Mouse (Mus musculus): Measurements from ENCODE around the gene 1700034J05Rik. TPM values are rescaled to one million over a fixed set of nuclear protein-coding genes. Genes with fewer than 3 reads are reported as not detected.

1700034J05Rik gene
- polyA plus RNA-seq, 1 experiment from 2014 or later, result 0.57 TPM

DNA sequence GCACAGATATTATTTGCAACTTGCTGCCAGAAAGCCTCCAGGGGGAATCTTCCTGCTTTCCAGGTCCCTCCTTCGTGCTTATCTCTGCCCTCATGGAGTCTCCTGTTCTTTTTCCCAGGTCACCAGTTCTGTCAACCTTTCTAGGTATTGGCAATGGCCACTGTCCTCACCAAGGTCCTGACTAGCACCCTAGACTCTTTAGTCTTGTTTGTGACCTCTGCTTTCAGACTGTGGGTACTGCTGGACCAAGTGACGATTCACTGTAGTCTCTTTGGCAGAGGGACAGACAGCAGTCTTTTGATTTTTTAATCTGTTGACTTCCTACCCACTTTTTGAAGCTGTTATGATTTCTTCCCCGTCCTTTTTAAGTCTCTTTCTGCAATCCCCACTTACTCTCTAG is 26.1 kb downstream of the 1700034J05Rik start:
- Histone ChIP-seq H3K9me3 (ENCODE audit: control insufficient read depth, low read length) (no peaks in the 10 kb centered on the region), H3K4me3 (ENCODE audit: low read depth, low read length) (no peak overlapping the region), H3K27ac (replicated peaks; ENCODE audit: low read depth, low read length) (no peak overlapping the region), H3K36me3 (ENCODE audit: control insufficient read depth, insufficient read depth, low read length) (no peaks in the 10 kb centered on the region), H3K9ac (ENCODE audit: low read depth, low read length) (no peak overlapping the region), H3K4me2 (ENCODE audit: low read depth, low read length) (no peak overlapping the region), H3K4me1 (ENCODE audit: control insufficient read depth, insufficient read depth, low read length) (peaks cover 28% of the 10 kb centered on the region), H3K27me3 (replicated peaks; ENCODE audit: control insufficient read depth, insufficient read depth, low read length) (no peaks in the 10 kb centered on the region)
- DNase-seq (ENCODE audit: low spot score), result no peak
- no peak for ATAC-seq (ENCODE audit: low read depth)
- WGBS, result 28% methylated on average over 3 of the region's 3 CpGs

GRCm38 (mm10) chr6:146926415-146926980 is 27.7 kb downstream of the 1700034J05Rik start:
- Histone ChIP-seq H3K4me2 (ENCODE audit: low read depth, low read length) (no peak overlapping the region), H3K27me3 (replicated peaks; ENCODE audit: control insufficient read depth, insufficient read depth, low read length) (no peaks in the 10 kb centered on the region), H3K27ac (replicated peaks; ENCODE audit: low read depth, low read length) (no peak overlapping the region), H3K9ac (ENCODE audit: low read depth, low read length) (no peak overlapping the region), H3K4me3 (ENCODE audit: low read depth, low read length) (no peak overlapping the region), H3K9me3 (ENCODE audit: control insufficient read depth, low read length) (no peaks in the 10 kb centered on the region), H3K4me1 (ENCODE audit: control insufficient read depth, insufficient read depth, low read length) (peaks cover 21% of the 10 kb centered on the region), H3K36me3 (ENCODE audit: control insufficient read depth, insufficient read depth, low read length) (no peaks in the 10 kb centered on the region)
- ATAC-seq (ENCODE audit: low read depth) (no peak), DNase-seq (ENCODE audit: low spot score) (no peak)
- 55% methylated on average over 5 of the region's 5 CpGs for WGBS

DNA sequence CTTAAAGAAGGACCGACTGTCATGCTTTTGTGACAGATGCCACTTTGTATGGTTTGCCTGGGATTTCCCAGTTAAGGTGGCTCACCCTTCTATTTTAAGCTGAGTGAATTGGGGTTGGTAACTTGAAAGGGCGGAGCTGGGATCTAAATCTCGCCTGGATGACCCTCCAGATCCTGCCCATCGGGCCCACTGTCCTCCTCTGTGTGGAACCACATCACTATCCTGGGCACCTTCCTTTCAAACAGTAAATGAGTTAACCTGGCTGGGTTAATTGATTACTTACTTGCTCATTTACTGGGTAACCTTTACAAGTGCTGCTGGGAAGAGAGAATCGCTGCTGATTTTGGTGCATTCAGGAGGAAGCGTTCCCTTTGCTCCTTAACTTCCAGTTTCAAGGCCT is 35.9 kb downstream of the 1700034J05Rik start:
- WGBS, result 91% methylated on average over 6 of the region's 6 CpGs
- DNase-seq (ENCODE audit: low spot score) (no peak), ATAC-seq (ENCODE audit: low read depth) (no peak)
- Histone ChIP-seq H3K27me3 (replicated peaks; ENCODE audit: control insufficient read depth, insufficient read depth, low read length) (no peaks in the 10 kb centered on the region), H3K4me3 (ENCODE audit: low read depth, low read length) (no peak overlapping the region), H3K9me3 (ENCODE audit: control insufficient read depth, low read length) (no peaks in the 10 kb centered on the region), H3K4me1 (ENCODE audit: control insufficient read depth, insufficient read depth, low read length) (peaks cover 8% of the 10 kb centered on the region), H3K36me3 (ENCODE audit: control insufficient read depth, insufficient read depth, low read length) (no peaks in the 10 kb centered on the region), H3K27ac (replicated peaks; ENCODE audit: low read depth, low read length) (no peak overlapping the region), H3K9ac (ENCODE audit: low read depth, low read length) (no peak overlapping the region), H3K4me2 (ENCODE audit: low read depth, low read length) (no peak overlapping the region)

- H3K4me3 ChIP-seq (ENCODE audit: low read depth, low read length), result no peak overlapping the region
- no peak overlapping the region for H3K27ac ChIP-seq (replicated peaks; ENCODE audit: low read depth, low read length)
- DNase-seq (ENCODE audit: low spot score) (no peak), ATAC-seq (ENCODE audit: low read depth) (no peak)
- no peaks in the 10 kb centered on the region for H3K9me3 ChIP-seq (ENCODE audit: control insufficient read depth, low read length)
- H3K36me3 ChIP-seq (ENCODE audit: control insufficient read depth, insufficient read depth, low read length), result no peaks in the 10 kb centered on the region
- H3K27me3 ChIP-seq (replicated peaks; ENCODE audit: control insufficient read depth, insufficient read depth, low read length), result no peaks in the 10 kb centered on the region
- peaks cover 18% of the 10 kb centered on the region for H3K4me1 ChIP-seq (ENCODE audit: control insufficient read depth, insufficient read depth, low read length)
- 74% methylated on average over 3 of the region's 3 CpGs for WGBS
- H3K9ac ChIP-seq (ENCODE audit: low read depth, low read length), result no peak overlapping the region
- H3K4me2 ChIP-seq (ENCODE audit: low read depth, low read length), result no peak overlapping the region
Measured at GRCm38 (mm10) chr6:146917396-146917795, 36.8 kb downstream of the 1700034J05Rik start.

DNA sequence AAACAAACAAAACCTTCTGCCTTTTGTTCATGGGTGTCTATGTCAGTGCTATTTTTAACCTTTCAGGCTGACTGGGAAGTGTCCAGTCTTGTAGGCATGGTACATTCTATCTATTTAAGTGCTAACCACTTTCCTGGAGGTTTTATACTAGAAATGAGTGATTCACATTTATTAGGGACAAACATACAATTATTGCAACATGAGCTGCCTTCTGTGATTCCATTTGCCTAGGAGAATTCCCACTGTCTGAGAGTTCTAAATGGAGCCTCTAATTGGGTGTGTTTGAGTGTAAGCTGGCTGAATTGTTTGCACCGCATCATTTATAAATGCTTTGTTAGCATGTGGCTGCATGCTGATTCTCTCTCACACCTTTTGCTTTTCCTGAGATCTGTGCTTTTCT is 38.4 kb downstream of the 1700034J05Rik start:
- no peak; the same call in 1 of the 2 replicates for ATAC-seq (ENCODE audit: low read depth)
- Histone ChIP-seq H3K36me3 (ENCODE audit: control insufficient read depth, insufficient read depth, low read length) (no peaks in the 10 kb centered on the region), H3K4me3 (ENCODE audit: low read depth, low read length) (no peak overlapping the region), H3K27ac (replicated peaks; ENCODE audit: low read depth, low read length) (no peak overlapping the region), H3K27me3 (replicated peaks; ENCODE audit: control insufficient read depth, insufficient read depth, low read length) (no peaks in the 10 kb centered on the region), H3K4me2 (ENCODE audit: low read depth, low read length) (no peak overlapping the region), H3K4me1 (ENCODE audit: control insufficient read depth, insufficient read depth, low read length) (peaks cover 19% of the 10 kb centered on the region), H3K9ac (ENCODE audit: low read depth, low read length) (no peak overlapping the region), H3K9me3 (ENCODE audit: control insufficient read depth, low read length) (no peaks in the 10 kb centered on the region)
- DNase-seq (ENCODE audit: low spot score), result no peak
- WGBS, result 77% methylated on average over 1 of the region's 1 CpGs

- Histone ChIP-seq H3K4me2 (ENCODE audit: low read depth, low read length) (no peak overlapping the region), H3K27ac (replicated peaks; ENCODE audit: low read depth, low read length) (peak overlapping the region; percentile 65), H3K9me3 (ENCODE audit: control insufficient read depth, low read length) (no peaks in the 10 kb centered on the region), H3K9ac (ENCODE audit: low read depth, low read length) (no peak overlapping the region), H3K4me3 (ENCODE audit: low read depth, low read length) (no peak overlapping the region), H3K4me1 (ENCODE audit: control insufficient read depth, insufficient read depth, low read length) (peaks cover 19% of the 10 kb centered on the region), H3K36me3 (ENCODE audit: control insufficient read depth, insufficient read depth, low read length) (no peaks in the 10 kb centered on the region), H3K27me3 (replicated peaks; ENCODE audit: control insufficient read depth, insufficient read depth, low read length) (no peaks in the 10 kb centered on the region)
- ATAC-seq (ENCODE audit: low read depth) (0 out of 2 replicates have a peak, but pooled peaks have one; percentile 19), DNase-seq (ENCODE audit: low spot score) (no peak)
- 22% methylated on average over 4 of the region's 4 CpGs for WGBS
Measured at GRCm38 (mm10) chr6:146913489-146914198, 40.6 kb downstream of the 1700034J05Rik start.

DNA sequence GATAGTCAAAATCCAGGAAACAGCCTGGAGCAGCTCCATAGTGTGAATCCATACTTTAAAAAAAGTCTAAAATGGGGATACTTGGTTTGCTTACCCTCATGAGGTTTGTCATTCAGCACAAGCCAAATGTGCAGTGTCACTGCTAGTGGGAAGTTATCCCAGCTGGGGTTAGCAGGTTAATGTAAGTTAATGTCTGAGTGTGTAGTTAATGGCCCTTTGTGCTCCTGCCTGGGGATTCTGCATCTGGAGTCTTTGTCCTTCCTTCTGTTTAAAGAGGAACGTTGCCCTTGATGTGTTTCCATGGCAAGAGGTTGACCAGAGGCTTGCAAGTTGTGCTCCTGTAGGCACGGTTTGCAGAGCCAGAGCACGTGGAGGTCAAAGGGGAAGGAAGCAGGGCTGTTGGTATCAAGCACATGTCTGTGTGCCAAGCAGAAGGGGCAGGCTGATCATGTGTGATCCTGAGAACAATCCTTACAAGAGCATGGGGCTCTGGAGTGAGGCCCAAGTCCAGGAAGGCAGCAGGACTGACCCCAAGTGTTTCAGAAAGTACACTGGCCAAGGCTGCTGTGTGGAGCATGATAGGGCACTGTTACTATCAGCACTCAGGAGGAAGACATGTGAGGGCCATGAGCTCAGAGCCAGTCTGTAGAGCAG is 41.3 kb downstream of the 1700034J05Rik start:
- Histone ChIP-seq H3K9ac (ENCODE audit: low read depth, low read length) (no peak overlapping the region), H3K36me3 (ENCODE audit: control insufficient read depth, insufficient read depth, low read length) (no peaks in the 10 kb centered on the region), H3K4me3 (ENCODE audit: low read depth, low read length) (no peak overlapping the region), H3K4me1 (ENCODE audit: control insufficient read depth, insufficient read depth, low read length) (peaks cover 19% of the 10 kb centered on the region), H3K9me3 (ENCODE audit: control insufficient read depth, low read length) (no peaks in the 10 kb centered on the region), H3K27ac (replicated peaks; ENCODE audit: low read depth, low read length) (peak overlapping the region; percentile 65), H3K27me3 (replicated peaks; ENCODE audit: control insufficient read depth, insufficient read depth, low read length) (no peaks in the 10 kb centered on the region), H3K4me2 (ENCODE audit: low read depth, low read length) (no peak overlapping the region)
- DNase-seq (ENCODE audit: low spot score) (no peak), ATAC-seq (ENCODE audit: low read depth) (0 out of 2 replicates have a peak, but pooled peaks have one; percentile 23)
- 6% methylated on average over 3 of the region's 3 CpGs for WGBS

- no peak overlapping the region for H3K9ac ChIP-seq (ENCODE audit: low read depth, low read length)
- no peaks in the 10 kb centered on the region for H3K9me3 ChIP-seq (ENCODE audit: control insufficient read depth, low read length)
- no peak overlapping the region for H3K4me2 ChIP-seq (ENCODE audit: low read depth, low read length)
- peaks cover 32% of the 10 kb centered on the region for H3K4me1 ChIP-seq (ENCODE audit: control insufficient read depth, insufficient read depth, low read length)
- WGBS, result 85% methylated on average over 2 of the region's 2 CpGs
- no peak for DNase-seq (ENCODE audit: low spot score)
- H3K36me3 ChIP-seq (ENCODE audit: control insufficient read depth, insufficient read depth, low read length), result no peaks in the 10 kb centered on the region
- H3K27ac ChIP-seq (replicated peaks; ENCODE audit: low read depth, low read length), result no peak overlapping the region
- H3K27me3 ChIP-seq (replicated peaks; ENCODE audit: control insufficient read depth, insufficient read depth, low read length), result no peaks in the 10 kb centered on the region
- ATAC-seq (ENCODE audit: low read depth), result no peak
- H3K4me3 ChIP-seq (ENCODE audit: low read depth, low read length), result no peak overlapping the region
Measured at GRCm38 (mm10) chr6:146910801-146911200, 43.4 kb downstream of the 1700034J05Rik start.
